Mouse (Mus musculus) cerebellum, postnatal 4 days (tissue): Measurements from ENCODE around the gene Tmem132a.
A peak's percentile ranks its signal among the peaks of the same experiment; 100 is the strongest.

ENCODE experiments used
- DNase-seq, 2 experiments: peaks; one replicate each; pipeline ENCODE4 v3.0.0; 2022; ENCODE audit warnings: low spot score in 2 of 2, mixed read lengths in 1 of 2

Tmem132a gene

GRCm38 (mm10) chr19:10878201-10878837, 8.6 kb upstream of the Tmem132a start:
- no peak for DNase-seq

GRCm38 (mm10) chr19:10871328-10871961, 1.7 kb upstream of the Tmem132a start:
- DNase-seq: no peak

- no peak for DNase-seq
Measured at GRCm38 (mm10) chr19:10870676-10871075, 936 bp upstream of the Tmem132a start.

GRCm38 (mm10) chr19:10869241-10869885, 377 bp downstream of the Tmem132a start:
- DNase-seq: peak; percentile 61 to 84

- no peak for DNase-seq
Measured at GRCm38 (mm10) chr19:10868623-10869141, 1.1 kb downstream of the Tmem132a start.

GRCm38 (mm10) chr19:10867946-10868622, 1.7 kb downstream of the Tmem132a start:
- DNase-seq: no peak

GRCm38 (mm10) chr19:10866351-10866750, 3.4 kb downstream of the Tmem132a start:
- DNase-seq: peak in 1 of 2 experiments; percentile 6

GRCm38 (mm10) chr19:10860072-10860497, 9.7 kb downstream of the Tmem132a start:
- peak in 1 of 2 experiments; percentile 4 for DNase-seq

- DNase-seq: peak in 1 of 2 experiments; percentile 1
Measured at GRCm38 (mm10) chr19:10856520-10856919, 13.2 kb downstream of the Tmem132a start.

GRCm38 (mm10) chr19:10855422-10855821, 14.3 kb downstream of the Tmem132a start:
- DNase-seq: peak in 1 of 2 experiments; percentile 0

- peak in 1 of 2 experiments; percentile 35 for DNase-seq
Measured at GRCm38 (mm10) chr19:10847311-10848087, 22.2 kb downstream of the Tmem132a start.

- DNase-seq: peak in 1 of 2 experiments; percentile 1
Measured at GRCm38 (mm10) chr19:10846150-10846549, 23.6 kb downstream of the Tmem132a start.

- no peak for DNase-seq
Measured at GRCm38 (mm10) chr19:10845454-10845853, 24.3 kb downstream of the Tmem132a start.

GRCm38 (mm10) chr19:10844206-10844605, 25.5 kb downstream of the Tmem132a start:
- DNase-seq: no peak

- DNase-seq: no peak
Measured at GRCm38 (mm10) chr19:10842914-10843313, 26.8 kb downstream of the Tmem132a start.

- DNase-seq: no peak
Measured at GRCm38 (mm10) chr19:10841721-10842626, 27.8 kb downstream of the Tmem132a start.

- DNase-seq: no peak
Measured at GRCm38 (mm10) chr19:10839010-10839892, 30.5 kb downstream of the Tmem132a start, which contains the start of gene Slc15a3. TSS of gene Slc15a3 (plus strand) at chr19:10839727.

GRCm38 (mm10) chr19:10835671-10836070, 34.1 kb downstream of the Tmem132a start:
- DNase-seq: no peak

GRCm38 (mm10) chr19:10833611-10834010, 36.1 kb downstream of the Tmem132a start:
- no peak for DNase-seq
